Mouse (Mus musculus) thymus, postnatal 36 days (tissue): ENCODE data around the gene Pak1ip1.

Source experiments
- DNase-seq, 2 experiments: peaks; one replicate each; pipeline ENCODE4 v3.0.0; 2022; ENCODE audit warnings: mixed read lengths in 2 of 2

Gene Pak1ip1

DNA sequence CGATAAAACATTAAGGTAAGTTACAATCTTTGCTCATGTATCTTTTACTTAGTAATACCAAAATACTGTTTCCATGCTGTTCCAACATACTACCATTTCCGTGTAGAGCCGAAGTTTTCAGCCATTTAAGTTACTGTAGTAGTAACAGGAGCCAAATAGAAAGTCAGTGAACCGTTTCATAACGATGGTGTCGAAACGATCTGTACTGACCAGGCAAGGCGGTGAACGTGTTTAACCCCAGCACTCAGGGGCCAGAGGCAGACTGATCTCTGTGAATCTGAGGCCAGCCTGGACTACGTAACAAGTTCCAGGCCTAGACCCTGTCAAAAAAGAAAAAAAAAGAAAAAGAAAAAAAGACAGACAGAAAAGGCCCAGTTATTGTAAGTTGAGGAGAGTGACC is 7.4 kb downstream of the Pak1ip1 start:
- DNase-seq: no peak

DNA sequence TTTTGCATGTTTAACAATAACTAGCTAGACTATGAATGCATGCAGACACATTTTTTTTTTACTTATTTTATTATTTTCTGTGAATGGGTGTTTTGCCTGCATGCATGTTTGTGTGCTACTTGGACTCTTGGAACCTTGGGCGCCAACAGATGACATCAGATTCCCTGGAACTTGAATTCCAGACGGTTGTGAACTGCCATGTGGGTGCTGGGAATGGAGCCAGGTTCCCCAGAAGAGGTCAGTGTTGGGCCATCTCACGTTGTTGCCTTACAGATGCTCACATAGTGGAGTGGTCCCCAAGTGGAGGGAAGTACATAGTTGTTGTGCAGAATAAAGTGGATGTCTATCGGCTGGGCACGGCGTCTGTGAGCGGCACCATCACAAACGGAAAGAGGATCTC is 8.1 kb downstream of the Pak1ip1 start:
- DNase-seq: no peak

GRCm38 (mm10) chr13:41015829-41016634 is 15.2 kb downstream of the Pak1ip1 start, which contains the start of gene Tmem14c:
Gene Tmem14c (plus strand): TSS chr13:41016292.
- peak; percentile 94 to 95 for DNase-seq

DNA sequence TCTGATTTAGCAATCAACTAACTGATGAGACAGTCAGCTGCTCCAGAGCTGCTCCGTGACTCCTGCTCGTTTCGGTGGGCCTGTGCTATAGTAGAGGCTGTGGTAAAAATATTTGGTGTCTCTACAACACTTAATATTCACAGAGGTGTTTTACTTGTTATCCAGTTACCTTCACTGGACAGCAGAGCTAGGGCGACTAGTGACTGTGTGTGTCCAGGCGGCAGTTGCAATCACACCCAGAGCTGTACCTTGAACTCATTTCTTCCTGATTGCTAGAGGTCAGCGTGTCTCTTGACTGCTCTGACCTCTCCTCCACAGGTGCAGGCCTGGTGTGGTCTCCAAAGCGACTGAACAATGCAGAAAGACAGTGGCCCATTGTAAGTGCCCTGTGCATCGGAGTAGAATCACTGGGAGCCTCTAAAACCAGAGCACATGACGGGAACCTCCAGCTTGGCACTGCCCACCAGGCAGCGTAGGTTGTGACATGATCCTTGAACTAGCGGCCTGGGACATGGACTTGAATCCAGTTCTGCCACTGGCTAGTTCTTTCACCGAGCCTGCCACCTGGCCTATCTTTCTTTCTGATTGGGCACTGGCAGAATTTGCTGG is 16.1 kb downstream of the Pak1ip1 start:
- DNase-seq: no peak

GRCm38 (mm10) chr13:41017832-41018231 is 17.0 kb downstream of the Pak1ip1 start:
- no peak for DNase-seq

DNA sequence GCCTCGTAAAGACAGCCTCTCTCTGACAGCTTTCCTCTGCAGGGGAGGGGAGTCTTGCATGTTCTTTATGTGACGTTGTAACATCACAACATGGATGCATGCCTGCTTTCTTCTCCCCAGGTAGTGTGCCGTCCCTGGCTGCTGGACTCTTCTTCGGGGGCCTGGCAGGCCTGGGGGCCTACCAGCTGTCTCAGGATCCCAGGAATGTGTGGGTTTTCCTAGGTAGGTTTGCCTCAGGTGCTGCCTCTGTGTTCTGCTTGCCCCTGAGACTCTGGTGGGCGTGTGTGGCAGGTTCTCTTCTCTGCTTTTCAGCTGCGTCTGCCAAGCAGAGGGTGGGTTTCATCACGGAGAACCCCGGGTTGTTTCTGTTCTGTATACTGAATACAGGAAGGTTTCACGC is 17.4 kb downstream of the Pak1ip1 start:
- DNase-seq: no peak

DNA sequence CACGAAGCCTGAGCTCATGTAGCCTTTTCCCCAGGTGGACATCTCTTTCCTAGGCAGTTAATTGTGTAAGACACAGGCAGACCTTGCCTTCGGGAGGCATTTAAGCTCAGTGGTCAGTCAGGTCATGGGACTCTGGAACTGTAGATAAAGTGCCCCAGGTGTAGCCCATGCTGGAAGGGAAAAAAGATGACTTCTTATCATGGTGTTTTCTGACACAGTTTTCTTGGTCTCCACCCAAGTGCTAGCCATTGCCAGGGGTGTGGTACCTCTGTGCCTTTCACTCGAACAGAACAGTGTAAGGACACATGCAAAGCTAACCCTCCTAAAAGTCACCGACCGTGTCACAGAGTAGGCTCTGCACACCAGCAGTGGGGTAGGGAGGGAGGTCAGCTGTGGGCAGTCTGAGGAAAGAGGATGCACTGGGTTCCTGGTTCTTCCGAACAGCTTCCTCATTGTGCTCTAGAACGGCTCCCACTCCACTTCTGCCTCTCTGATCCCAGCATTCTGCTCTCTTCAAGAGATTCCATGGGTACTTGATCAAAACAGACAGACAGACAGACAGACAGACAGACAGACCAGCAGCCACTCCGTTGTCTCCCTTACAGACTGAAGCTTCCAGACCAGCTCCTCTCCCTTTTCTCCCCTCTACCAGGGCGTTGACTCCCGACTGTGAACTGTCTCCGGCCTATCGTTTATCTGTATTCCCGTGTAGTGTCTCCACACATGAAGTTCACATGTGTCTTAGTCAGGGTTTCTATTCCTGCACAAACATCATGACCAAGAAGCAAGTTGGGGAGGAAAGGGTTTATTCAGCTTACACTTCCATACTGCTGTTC is 18.2 kb downstream of the Pak1ip1 start:
- no peak for DNase-seq

DNA sequence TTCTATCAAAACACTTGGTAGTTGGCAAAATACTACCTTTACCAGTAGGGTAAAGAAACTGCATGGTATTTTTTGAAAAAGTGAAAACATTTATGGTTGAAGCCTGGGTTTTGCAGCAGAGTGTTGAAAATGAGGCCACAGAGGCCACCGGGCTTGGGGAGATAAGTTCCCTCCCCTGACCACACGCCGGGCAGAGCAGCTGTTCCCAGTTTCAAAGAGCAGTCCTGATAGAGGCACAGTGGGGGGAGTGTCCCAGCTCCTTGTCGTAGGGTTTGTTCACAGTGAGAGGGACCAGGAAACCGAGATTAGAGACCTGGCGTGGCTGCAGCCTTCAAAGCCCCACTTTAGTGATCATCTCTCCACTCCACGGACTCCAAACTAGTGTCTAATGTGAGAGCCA is 19.7 kb downstream of the Pak1ip1 start:
- DNase-seq: no peak

DNA sequence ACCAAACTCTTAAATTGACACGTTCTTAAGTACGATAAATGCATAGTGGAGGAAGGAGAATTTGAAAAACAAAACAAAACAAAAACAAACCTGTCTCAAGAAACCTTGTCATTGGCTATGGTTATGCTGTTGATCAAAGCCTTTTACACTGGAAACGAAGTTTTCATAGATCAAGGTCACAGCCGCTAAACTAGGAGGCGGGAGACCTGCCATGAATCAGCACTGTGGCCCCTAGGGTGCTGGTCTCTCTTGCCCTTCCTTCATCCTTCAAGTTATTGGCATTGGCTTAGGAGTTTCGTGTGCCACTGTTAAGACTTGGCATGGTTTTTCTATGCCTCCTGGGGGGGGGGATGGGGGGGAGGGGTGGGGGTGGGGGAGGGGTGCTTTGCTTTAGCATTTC is 20.8 kb downstream of the Pak1ip1 start:
- DNase-seq: no peak

DNA sequence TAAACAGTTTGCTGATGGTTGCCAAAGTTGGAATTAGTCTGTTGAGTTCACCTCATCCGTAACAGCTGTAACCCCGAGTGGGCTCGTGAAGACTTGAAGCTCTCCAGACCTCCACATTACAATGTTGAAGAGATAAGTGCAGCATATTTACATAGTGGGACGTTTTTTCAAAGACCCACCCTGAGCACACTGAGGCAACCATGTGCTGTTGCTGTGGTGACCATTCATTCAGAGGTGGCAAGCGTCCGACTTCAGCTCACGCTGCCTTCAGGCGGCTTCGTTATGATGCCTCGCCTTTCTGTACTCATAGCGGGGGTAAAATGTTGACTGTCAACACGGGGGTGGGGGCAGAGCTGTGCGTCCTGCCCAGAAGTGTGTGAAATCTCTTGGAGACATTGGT is 21.3 kb downstream of the Pak1ip1 start:
- DNase-seq: no peak

GRCm38 (mm10) chr13:41030098-41030497 is 29.3 kb downstream of the Pak1ip1 start:
- DNase-seq: no peak

DNA sequence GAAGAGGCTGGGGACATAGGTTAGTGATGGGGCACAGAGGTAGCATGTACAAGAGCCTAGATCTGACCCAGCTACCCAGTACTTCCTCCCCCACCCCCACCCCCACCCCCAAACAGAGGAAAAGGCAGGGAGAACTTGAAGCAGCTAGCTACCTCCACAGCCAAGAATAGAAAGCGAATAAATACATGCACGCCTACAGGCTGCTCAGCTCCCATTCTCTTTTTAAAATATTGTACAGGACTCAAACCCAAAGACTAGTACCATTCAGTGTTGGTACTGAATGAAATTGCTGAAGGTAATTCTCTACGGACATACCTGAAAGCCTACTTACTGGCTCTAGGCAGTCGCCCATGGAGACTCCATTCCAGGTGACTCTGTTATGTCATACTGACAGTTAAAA is 41.7 kb downstream of the Pak1ip1 start:
- DNase-seq: no peak

GRCm38 (mm10) chr13:41045901-41046300 is 45.1 kb downstream of the Pak1ip1 start:
- no peak for DNase-seq

GRCm38 (mm10) chr13:41047280-41047679 is 46.5 kb downstream of the Pak1ip1 start:
- DNase-seq: no peak

DNA sequence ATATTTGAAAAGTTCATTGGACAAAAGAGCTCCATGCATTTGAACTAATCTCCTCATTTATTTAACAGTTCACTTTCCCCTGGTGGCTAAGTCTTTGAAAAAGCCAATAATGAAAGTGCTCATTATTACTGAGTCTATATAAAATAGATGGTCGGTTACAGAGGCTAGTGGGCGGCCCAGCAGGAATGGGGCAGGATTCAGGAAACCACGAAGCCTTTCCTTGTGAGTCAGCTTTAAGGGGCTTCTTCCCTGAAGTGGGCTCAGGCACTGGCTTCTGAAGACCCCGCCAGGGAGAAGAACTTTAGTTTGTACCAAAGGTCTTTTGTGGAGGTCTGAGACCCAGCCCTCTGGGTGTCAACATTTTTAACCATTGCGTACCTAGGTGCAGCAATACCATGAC is 51.1 kb downstream of the Pak1ip1 start:
- DNase-seq: no peak
